Mouse (Mus musculus) forebrain, embryonic 16.5 days (tissue): ENCODE data around the gene Klrb1. TPM values are rescaled to one million over a fixed set of nuclear protein-coding genes. Genes with fewer than 3 reads are reported as not detected.

Experiments used
- ATAC-seq: fragments of 200-750 bp; cut with Nextera tagmentation; 2 replicates; pipeline ENCODE4 v1.8.0; 2017; ENCODE audit warnings: mild to moderate bottlenecking, moderate library complexity
- H3K27ac ChIP-seq: fragments of 300-500 bp; sonication (generic); 2 replicates; pipeline ENCODE4 v1.5.1; 2014; ENCODE audit warnings: low read length, control low read depth
- H3K27me3 ChIP-seq: fragments of 300-500 bp; sonication (generic); replicated peaks from 2 replicates; pipeline ENCODE4 v1.6.1; 2014; ENCODE audit warnings: low read length; ENCODE audit not compliant: control insufficient read depth, insufficient read depth
- H3K36me3 ChIP-seq: fragments of 300-500 bp; sonication (generic); 2 replicates; pipeline ENCODE4 v1.6.1; 2014; ENCODE audit not compliant: control insufficient read depth, insufficient read depth
- H3K4me1 ChIP-seq: fragments of 300-500 bp; sonication (generic); replicated peaks from 2 replicates; pipeline ENCODE4 v1.6.1; 2014; ENCODE audit warnings: low read length; ENCODE audit not compliant: control insufficient read depth, insufficient read depth
- H3K4me2 ChIP-seq: fragments of 300-500 bp; sonication (generic); 2 replicates; pipeline ENCODE4 v1.6.1; 2014; ENCODE audit warnings: mild to moderate bottlenecking, low read length, control low read depth
- H3K4me3 ChIP-seq: fragments of 300-500 bp; sonication (generic); replicated peaks from 2 replicates; pipeline ENCODE4 v1.5.1; 2014; ENCODE audit warnings: mild to moderate bottlenecking, low read length, control low read depth
- H3K9ac ChIP-seq: fragments of 300-500 bp; sonication (generic); replicated peaks from 2 replicates; pipeline ENCODE4 v1.6.1; 2014; ENCODE audit warnings: low read depth, low read length, control low read depth
- H3K9me3 ChIP-seq: fragments of 300-500 bp; sonication (generic); 2 replicates; pipeline ENCODE4 v1.6.1; 2016; ENCODE audit warnings: low read length; ENCODE audit not compliant: control insufficient read depth
- WGBS: fragments of 180-500 bp; shearing (Covaris S2); extraction: QIAGEN DNeasy Blood & Tissue Kit; methylation state at CpG from one replicate; pipeline ENCODE4 v1.1.7; 2014; 5-methylcytosine and 5-hydroxymethylcytosine counted together
- polyA plus RNA-seq: library from polyadenylated mRNA; unstranded; fragments of >200 nt; fragmentation: Nextera tagmentation; extraction: Ambion mirVana; gene quantifications from 2 replicates; pipeline ENCODE4 v1.2.1, GENCODE M21; 2015

Klrb1 gene
- polyA plus RNA-seq, 1 experiment from 2014 or later: not detected

DNA sequence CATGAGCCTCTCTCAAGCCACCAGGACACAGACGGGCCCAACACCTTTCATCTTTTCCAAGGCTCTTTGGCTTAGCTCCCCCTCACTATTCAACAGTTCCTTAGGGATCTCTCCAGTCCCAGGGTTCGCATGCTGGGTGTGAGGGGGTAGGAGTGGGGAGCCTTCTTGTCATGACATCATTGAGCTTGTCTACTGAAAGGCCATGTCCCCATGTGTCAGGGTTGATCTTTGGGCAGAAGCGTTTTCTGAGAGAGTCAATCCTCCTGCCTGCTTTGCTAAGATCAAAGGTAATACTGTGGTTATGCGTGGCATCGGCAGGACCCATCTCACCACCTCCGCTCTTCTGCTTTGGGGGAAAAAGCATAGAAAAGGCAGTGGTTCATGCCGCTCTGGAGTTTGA lies 14.6 kb upstream of the Klrb1 start:
- H3K36me3 ChIP-seq: no peaks in the 10 kb centered on the region
- no peak for ATAC-seq
- H3K4me2 ChIP-seq: no peak overlapping the region
- H3K27ac ChIP-seq: no peak overlapping the region
- H3K4me1 ChIP-seq: no peaks in the 10 kb centered on the region
- no peaks in the 10 kb centered on the region for H3K27me3 ChIP-seq
- no peak overlapping the region for H3K9ac ChIP-seq
- 85% methylated on average over 7 of the region's 7 CpGs for WGBS
- no peak overlapping the region for H3K4me3 ChIP-seq
- H3K9me3 ChIP-seq: no peaks in the 10 kb centered on the region

- no peaks in the 10 kb centered on the region for H3K27me3 ChIP-seq
- no peak overlapping the region for H3K4me2 ChIP-seq
- no peak overlapping the region for H3K4me3 ChIP-seq
- ATAC-seq: no peak
- no peak overlapping the region for H3K9ac ChIP-seq
- no peaks in the 10 kb centered on the region for H3K36me3 ChIP-seq
- H3K4me1 ChIP-seq: no peaks in the 10 kb centered on the region
- H3K27ac ChIP-seq: no peak overlapping the region
- H3K9me3 ChIP-seq: no peaks in the 10 kb centered on the region
These were observed 13.2 kb upstream of the Klrb1 start for GRCm38 (mm10) chr6:128736100-128736499.

GRCm38 (mm10) chr6:128734896-128735295 lies 12.0 kb upstream of the Klrb1 start:
- Histone ChIP-seq H3K4me1 (no peaks in the 10 kb centered on the region), H3K36me3 (no peaks in the 10 kb centered on the region), H3K9ac (no peak overlapping the region), H3K4me2 (no peak overlapping the region), H3K27me3 (no peaks in the 10 kb centered on the region), H3K4me3 (no peak overlapping the region), H3K27ac (no peak overlapping the region), H3K9me3 (no peaks in the 10 kb centered on the region)
- ATAC-seq: no peak

DNA sequence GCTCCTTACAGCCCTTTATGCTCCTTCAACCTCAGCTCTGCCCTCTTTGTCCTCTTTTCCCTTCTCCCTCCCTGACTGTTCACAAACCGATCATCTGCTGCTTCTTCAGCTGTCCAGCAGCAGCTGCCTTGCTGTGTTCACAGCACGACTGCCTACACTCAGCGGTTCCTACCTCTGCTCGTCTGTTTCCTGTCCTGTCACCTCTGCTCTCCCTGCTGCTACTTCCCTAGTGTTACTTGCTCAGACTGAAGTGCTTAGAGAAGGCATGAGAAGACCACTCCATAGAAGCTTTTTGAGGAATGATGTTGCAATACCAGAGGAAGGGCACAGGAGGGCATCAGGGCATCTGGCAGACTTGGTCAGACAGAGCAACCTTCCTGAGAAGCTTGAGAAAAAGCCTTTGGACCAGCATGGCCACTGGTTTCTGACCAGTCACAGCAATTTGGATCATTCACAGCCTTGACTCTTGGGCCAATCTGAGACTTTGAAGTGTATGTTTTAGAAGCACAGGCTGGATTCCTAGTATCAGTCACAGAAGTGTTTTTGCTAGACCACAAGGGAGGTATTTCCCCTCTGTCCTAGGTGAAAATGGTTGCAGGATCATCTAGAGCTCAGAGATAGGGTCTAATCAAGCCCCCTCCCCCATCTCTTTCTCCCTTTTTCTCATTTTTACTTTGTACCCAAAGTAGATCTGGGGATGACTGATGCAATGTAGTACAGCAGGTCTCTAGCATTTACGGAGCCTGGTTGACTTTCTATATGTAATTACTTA lies 11.2 kb upstream of the Klrb1 start:
- no peaks in the 10 kb centered on the region for H3K27me3 ChIP-seq
- no peak overlapping the region for H3K4me3 ChIP-seq
- H3K27ac ChIP-seq: no peak overlapping the region
- WGBS: 83% methylated on average over 5 of the region's 5 CpGs
- no peak for ATAC-seq
- H3K9me3 ChIP-seq: no peaks in the 10 kb centered on the region
- H3K4me2 ChIP-seq: no peak overlapping the region
- H3K4me1 ChIP-seq: no peaks in the 10 kb centered on the region
- no peaks in the 10 kb centered on the region for H3K36me3 ChIP-seq
- no peak overlapping the region for H3K9ac ChIP-seq

DNA sequence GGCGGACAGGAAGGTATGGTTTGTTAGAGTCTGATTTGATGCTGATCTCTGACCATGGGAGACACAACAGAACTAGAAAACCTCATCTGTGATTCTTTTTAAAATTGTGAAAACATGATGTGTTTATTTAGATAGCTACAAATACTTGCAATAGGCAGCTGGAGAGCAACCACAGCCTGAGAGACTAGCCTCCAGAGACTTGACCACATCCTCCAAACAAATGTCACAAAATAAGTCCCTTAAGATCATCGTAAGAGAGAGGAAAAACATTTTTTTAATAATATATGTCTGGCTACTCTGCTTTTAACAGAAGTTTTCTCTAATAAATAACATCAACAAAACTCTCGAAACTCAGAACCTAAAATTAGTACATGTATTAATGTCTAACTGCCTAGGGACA lies 9.2 kb upstream of the Klrb1 start:
- H3K4me2 ChIP-seq: no peak overlapping the region
- no peaks in the 10 kb centered on the region for H3K9me3 ChIP-seq
- no peak for ATAC-seq
- no peak overlapping the region for H3K9ac ChIP-seq
- no peaks in the 10 kb centered on the region for H3K36me3 ChIP-seq
- no peak overlapping the region for H3K4me3 ChIP-seq
- H3K27ac ChIP-seq: no peak overlapping the region
- H3K27me3 ChIP-seq: no peaks in the 10 kb centered on the region
- no peaks in the 10 kb centered on the region for H3K4me1 ChIP-seq
- WGBS: 82% methylated on average over 3 of the region's 3 CpGs

GRCm38 (mm10) chr6:128701691-128702090 lies 21.2 kb downstream of the Klrb1 start:
- Histone ChIP-seq H3K27me3 (no peaks in the 10 kb centered on the region), H3K9ac (no peak overlapping the region), H3K4me1 (no peaks in the 10 kb centered on the region), H3K9me3 (no peaks in the 10 kb centered on the region), H3K36me3 (no peaks in the 10 kb centered on the region), H3K4me2 (no peak overlapping the region), H3K4me3 (no peak overlapping the region), H3K27ac (no peak overlapping the region)
- 92% methylated on average over 3 of the region's 3 CpGs for WGBS
- ATAC-seq: no peak

- H3K9ac ChIP-seq: no peak overlapping the region
- H3K4me3 ChIP-seq: no peak overlapping the region
- no peaks in the 10 kb centered on the region for H3K9me3 ChIP-seq
- no peaks in the 10 kb centered on the region for H3K27me3 ChIP-seq
- H3K4me2 ChIP-seq: no peak overlapping the region
- no peak for ATAC-seq
- no peaks in the 10 kb centered on the region for H3K4me1 ChIP-seq
- no peaks in the 10 kb centered on the region for H3K36me3 ChIP-seq
- H3K27ac ChIP-seq: no peak overlapping the region
These were observed 43.3 kb downstream of the Klrb1 start for GRCm38 (mm10) chr6:128679574-128679973.

DNA sequence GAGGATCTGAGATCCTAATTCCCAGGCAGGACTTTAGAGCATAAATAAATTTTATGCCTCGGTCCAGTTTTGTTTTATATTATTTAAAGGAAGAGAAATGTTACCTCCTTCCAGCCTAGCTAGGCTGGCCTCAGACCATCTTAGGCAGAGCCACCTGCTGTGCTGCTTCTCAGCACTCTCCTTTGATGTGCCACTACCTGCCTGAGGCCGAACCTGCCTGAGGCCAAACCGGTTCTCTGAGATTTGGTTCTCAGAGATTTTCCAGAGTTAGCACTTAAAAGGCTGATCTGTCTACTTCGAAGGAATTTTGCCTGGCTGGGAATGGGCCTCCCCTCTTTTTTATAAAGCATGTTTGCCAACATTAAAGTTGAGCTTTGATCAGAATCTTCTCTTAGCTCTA lies 52.9 kb downstream of the Klrb1 start:
- ATAC-seq: no peak
- Histone ChIP-seq H3K9me3 (no peaks in the 10 kb centered on the region), H3K27me3 (no peaks in the 10 kb centered on the region), H3K27ac (no peak overlapping the region), H3K4me2 (no peak overlapping the region), H3K4me1 (no peaks in the 10 kb centered on the region), H3K9ac (no peak overlapping the region), H3K4me3 (no peak overlapping the region), H3K36me3 (no peaks in the 10 kb centered on the region)
- WGBS: 68% methylated on average over 4 of the region's 4 CpGs

- Histone ChIP-seq H3K9ac (no peak within 1 kb of the TSS), H3K4me1 (no peaks in the 10 kb centered on the region), H3K36me3 (no peaks in the 10 kb centered on the region), H3K4me3 (no peak within 1 kb of the TSS), H3K27me3 (no peaks in the 10 kb centered on the region), H3K4me2 (no peak within 1 kb of the TSS), H3K9me3 (no peaks in the 10 kb centered on the region), H3K27ac (no peak within 1 kb of the TSS)
- 0% methylated on average over 1 of the region's 1 CpGs for WGBS
- ATAC-seq: no peak
These were observed 60.7 kb downstream of the Klrb1 start, which contains the start of gene Clec2h for GRCm38 (mm10) chr6:128662206-128662605. Clec2h (plus strand) TSS chr6:128662385.

DNA sequence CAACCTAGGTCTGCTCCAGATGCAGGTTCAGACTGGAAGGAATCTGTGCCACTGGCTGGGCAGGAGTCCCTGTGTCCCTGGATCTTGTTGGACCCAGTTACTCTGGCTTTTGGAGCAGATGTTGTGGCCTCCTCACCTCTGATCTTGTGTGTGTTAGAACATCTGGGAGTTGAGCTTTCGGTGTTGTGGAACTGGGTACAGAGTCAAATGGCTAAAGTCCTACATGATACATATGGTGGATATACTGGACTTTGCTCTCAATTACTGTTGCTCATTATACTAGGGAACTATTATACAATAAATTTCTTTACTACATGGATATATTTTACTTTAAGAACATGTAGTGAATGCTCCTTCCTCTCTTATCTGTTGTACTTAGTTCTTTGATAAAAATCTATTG lies 61.6 kb downstream of the Klrb1 start:
- Histone ChIP-seq H3K4me3 (no peak overlapping the region), H3K27me3 (no peaks in the 10 kb centered on the region), H3K9ac (no peak overlapping the region), H3K36me3 (no peaks in the 10 kb centered on the region), H3K27ac (no peak overlapping the region), H3K4me2 (no peak overlapping the region), H3K4me1 (no peaks in the 10 kb centered on the region), H3K9me3 (no peaks in the 10 kb centered on the region)
- no peak for ATAC-seq
- 97% methylated on average over 1 of the region's 1 CpGs for WGBS
